In the genomic region with DNA sequence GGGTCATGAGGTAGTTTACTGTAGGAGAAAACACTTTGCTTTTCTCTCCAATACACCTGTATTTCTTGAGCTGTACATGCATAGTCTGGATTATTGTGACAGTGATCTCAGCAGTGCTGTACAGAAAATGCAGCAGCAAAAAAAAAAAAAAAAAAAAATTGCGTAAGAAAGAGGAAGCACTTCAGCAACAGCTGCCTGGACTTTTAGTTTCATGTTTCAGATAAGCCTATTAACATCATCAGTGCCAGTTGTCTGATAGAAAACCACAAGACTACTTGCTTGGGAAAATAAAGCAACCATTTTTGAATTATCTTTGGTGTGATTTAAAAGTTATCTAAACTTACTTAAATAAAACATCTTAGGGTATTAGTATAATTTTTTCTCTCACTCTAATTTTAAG, we compare ENCODE assay signal across 24 mouse cellular contexts.
DNase-seq lines count a peak whose midpoint lies in the region; ATAC-seq and TF ChIP-seq lines count a peak whose summit lies in the region.
"Had no signal": no experiment of that assay in that cellular context is flagged by ENCODE, and none has a peak within 500 bp of the region (broad histone marks: within the 10 kb centered on the region; RNA-seq: fewer than 3 reads in every experiment).

No protein-coding gene starts in this region.

- H3K4me2 ChIP-seq in embryonic facial prominence, embryonic 14.5 days (ENCODE audit: low read depth, low read length) = no peak overlapping the region
- no peak overlapping the region for H3K4me2 ChIP-seq in intestine, embryonic 15.5 days (replicated peaks)
- H3K4me2 ChIP-seq: embryonic facial prominence, embryonic 12.5 days; forebrain, embryonic 12.5 days; forebrain, embryonic 15.5 days; heart, embryonic 11.5 days; hindbrain, embryonic 13.5 days had no signal

- H3K79me2 ChIP-seq in MEL (ENCODE audit: control insufficient read depth, insufficient read depth, low read length, poor library complexity) = no peaks in the 10 kb centered on the region

- peak; percentile 97 to 99 for TF ChIP-seq EP300 in MEL (IDR thresholded peaks at IDR 0.05; ENCODE audit: low read depth in 1 of 2, low read length in 2 of 2)

- no peak for TF ChIP-seq RAD21 in MEL (IDR thresholded peaks at IDR 0.05; ENCODE audit: low read depth, low read length)

- H3K36me3 ChIP-seq in embryonic facial prominence, embryonic 14.5 days (ENCODE audit: control insufficient read depth, insufficient read depth, low read length) = no peaks in the 10 kb centered on the region
- no peaks in the 10 kb centered on the region for H3K36me3 ChIP-seq in embryonic facial prominence, embryonic 10.5 days (replicated peaks)
- H3K36me3 ChIP-seq in MEL (ENCODE audit: control insufficient read depth in 1 of 2, insufficient read depth in 2 of 2, low read length in 2 of 2) = peaks cover 0 to 9% of the 10 kb centered on the region in 2 experiments; a peak in 2 of 4 replicates
- H3K36me3 ChIP-seq in intestine, embryonic 15.5 days = no peaks in the 10 kb centered on the region
- H3K36me3 ChIP-seq: embryonic facial prominence, embryonic 12.5 days; forebrain, embryonic 12.5 days; forebrain, embryonic 15.5 days; hindbrain, embryonic 10.5 days; hindbrain, embryonic 13.5 days had no signal

- DNase-seq in embryonic facial prominence, embryonic 14.5 days (ENCODE audit: low spot score) = peak; percentile 22
- DNase-seq in embryonic facial prominence, embryonic 10.5 days (ENCODE audit: low spot score) = no peak
- peak; percentile 86 for DNase-seq in MEL (ENCODE audit: low read depth, low spot score)
- DNase-seq in right cerebral cortex, postnatal 4 days = no peak
- DNase-seq in heart, adult 18-20 months = no peak
- DNase-seq: adrenal gland, postnatal 10 days; adrenal gland, postnatal 36 days; cerebellum, adult 18-20 months; cerebellum, adult 9-10 months; cerebellum, postnatal 14 days; gastrocnemius, postnatal 25 days; heart, postnatal 36 days had no signal

- H3K27me3 ChIP-seq in embryonic facial prominence, embryonic 14.5 days (replicated peaks; ENCODE audit: control insufficient read depth, insufficient read depth, low read length) = no peaks in the 10 kb centered on the region
- no peaks in the 10 kb centered on the region for H3K27me3 ChIP-seq in embryonic facial prominence, embryonic 10.5 days (replicated peaks; ENCODE audit: low read depth, poor library complexity, severe bottlenecking)
- H3K27me3 ChIP-seq in MEL (ENCODE audit: control insufficient read depth in 1 of 2, insufficient read depth in 2 of 2, low read length in 2 of 2) = no peaks in the 10 kb centered on the region
- no peaks in the 10 kb centered on the region for H3K27me3 ChIP-seq in intestine, embryonic 15.5 days (replicated peaks)
- H3K27me3 ChIP-seq: embryonic facial prominence, embryonic 12.5 days; forebrain, embryonic 12.5 days; forebrain, embryonic 15.5 days; hindbrain, embryonic 13.5 days had no signal

- no peak overlapping the region for H3K9ac ChIP-seq in embryonic facial prominence, embryonic 14.5 days (ENCODE audit: low read depth, low read length)
- no peak overlapping the region for H3K9ac ChIP-seq in MEL (ENCODE audit: control insufficient read depth, low read depth, low read length, poor library complexity, severe bottlenecking)
- H3K9ac ChIP-seq in intestine, embryonic 15.5 days = no peak overlapping the region
- H3K9ac ChIP-seq: embryonic facial prominence, embryonic 12.5 days; forebrain, embryonic 12.5 days; forebrain, embryonic 15.5 days; hindbrain, embryonic 13.5 days had no signal

- no peak for TF ChIP-seq POLR2A in MEL (IDR thresholded peaks at IDR 0.05; ENCODE audit: control insufficient read depth in 1 of 2, insufficient read depth in 1 of 2, low read depth in 1 of 2, low read length in 2 of 2, poor library complexity in 1 of 2)

- TF ChIP-seq CTCF in MEL (IDR thresholded peaks at IDR 0.05 in 2 of 3, conservative IDR thresholded peaks at IDR 0.05 in 1 of 3; ENCODE audit: control insufficient read depth in 1 of 3, insufficient read depth in 1 of 3, low read depth in 2 of 3, low read length in 3 of 3, poor library complexity in 1 of 3, severe bottlenecking in 1 of 3) = no peak

- H3K4me1 ChIP-seq in embryonic facial prominence, embryonic 14.5 days (ENCODE audit: control insufficient read depth, insufficient read depth, low read length) = no peaks in the 10 kb centered on the region
- no peaks in the 10 kb centered on the region for H3K4me1 ChIP-seq in embryonic facial prominence, embryonic 10.5 days
- H3K4me1 ChIP-seq in MEL (ENCODE audit: control insufficient read depth in 1 of 2, insufficient read depth in 2 of 2, low read length in 2 of 2) = peaks cover 3 to 5% of the 10 kb centered on the region in 2 experiments; a peak in 2 of 4 replicates
- no peaks in the 10 kb centered on the region for H3K4me1 ChIP-seq in intestine, embryonic 15.5 days (replicated peaks)
- H3K4me1 ChIP-seq: embryonic facial prominence, embryonic 12.5 days; forebrain, embryonic 12.5 days; forebrain, embryonic 15.5 days; hindbrain, embryonic 10.5 days; hindbrain, embryonic 13.5 days had no signal

- H3K4me3 ChIP-seq in embryonic facial prominence, embryonic 14.5 days (ENCODE audit: low read depth, low read length) = no peak overlapping the region
- H3K4me3 ChIP-seq in embryonic facial prominence, embryonic 10.5 days = no peak overlapping the region
- no peak overlapping the region for H3K4me3 ChIP-seq in MEL (ENCODE audit: control insufficient read depth in 1 of 2, insufficient read depth in 1 of 2, low read depth in 2 of 2, low read length in 2 of 2)
- H3K4me3 ChIP-seq in intestine, embryonic 15.5 days (replicated peaks) = no peak overlapping the region
- H3K4me3 ChIP-seq: embryonic facial prominence, embryonic 12.5 days; erythroblast, embryonic 14.5 days; forebrain, embryonic 12.5 days; forebrain, embryonic 15.5 days; hindbrain, embryonic 10.5 days; hindbrain, embryonic 13.5 days had no signal

- WGBS in embryonic facial prominence, embryonic 14.5 days = 45% methylated on average over 1 of the region's 1 CpGs
- 53% methylated on average over 1 of the region's 1 CpGs for WGBS in embryonic facial prominence, embryonic 10.5 days
- 70% methylated on average over 1 of the region's 1 CpGs for WGBS in intestine, embryonic 15.5 days

- H3K27ac ChIP-seq in embryonic facial prominence, embryonic 14.5 days (replicated peaks; ENCODE audit: low read depth, low read length) = no peak overlapping the region
- no peak overlapping the region for H3K27ac ChIP-seq in embryonic facial prominence, embryonic 10.5 days (replicated peaks)
- no peak overlapping the region for H3K27ac ChIP-seq in MEL (ENCODE audit: control insufficient read depth, low read depth, low read length)
- no peak overlapping the region for H3K27ac ChIP-seq in intestine, embryonic 15.5 days
- H3K27ac ChIP-seq: embryonic facial prominence, embryonic 12.5 days; forebrain, embryonic 12.5 days; forebrain, embryonic 15.5 days; hindbrain, embryonic 10.5 days; hindbrain, embryonic 13.5 days had no signal

- ATAC-seq in embryonic facial prominence, embryonic 14.5 days (ENCODE audit: low read depth) = no peak
- peak; percentile 69 for ATAC-seq in megakaryocyte progenitor cell, adult 5-6 weeks (replicated peaks; ENCODE audit: poor library complexity)
- no peak for ATAC-seq in intestine, embryonic 15.5 days
- ATAC-seq: activated CD4-positive, CD25-positive, alpha-beta regulatory T cell, adult 4 months; forebrain, embryonic 15.5 days; hindbrain, embryonic 16.5 days; intestine, embryonic 16.5 days had no signal

- H3K9me3 ChIP-seq in embryonic facial prominence, embryonic 14.5 days (ENCODE audit: control insufficient read depth, low read length) = no peaks in the 10 kb centered on the region
- no peaks in the 10 kb centered on the region for H3K9me3 ChIP-seq in embryonic facial prominence, embryonic 10.5 days
- H3K9me3 ChIP-seq in MEL (replicated peaks; ENCODE audit: insufficient read depth, low read length) = no peaks in the 10 kb centered on the region
- no peaks in the 10 kb centered on the region for H3K9me3 ChIP-seq in intestine, embryonic 15.5 days
- H3K9me3 ChIP-seq: embryonic facial prominence, embryonic 12.5 days; forebrain, embryonic 12.5 days; forebrain, embryonic 15.5 days; hindbrain, embryonic 10.5 days; hindbrain, embryonic 13.5 days had no signal

TF ChIP-seq in MEL, 35 proteins besides CTCF, POLR2A, EP300 and RAD21 (continues in another document):
- 0 out of 2 replicates have a peak, but pooled peaks have one; percentile 34 for TF ChIP-seq KAT2A (conservative IDR thresholded peaks at IDR 0.05; ENCODE audit: low read depth, low read length)
- no peak for TF ChIP-seq USF2 (IDR thresholded peaks at IDR 0.05; ENCODE audit: borderline replicate concordance in 1 of 2, insufficient read depth in 1 of 2, low read depth in 1 of 2, low read length in 2 of 2)
- TF ChIP-seq SMC3 (IDR thresholded peaks at IDR 0.05; ENCODE audit: low read depth, low read length) = no peak
- peak; percentile 100 for TF ChIP-seq ZNF384 (IDR thresholded peaks at IDR 0.05; ENCODE audit: low read depth, low read length)
- peak; percentile 55; the same call in 1 of the 2 replicates for TF ChIP-seq HCFC1 (IDR thresholded peaks at IDR 0.05; ENCODE audit: low read depth, low read length)
- peak; percentile 59; the same call in 1 of the 2 replicates for TF ChIP-seq MYB (IDR thresholded peaks at IDR 0.05; ENCODE audit: low read depth, low read length)
- peak; percentile 95 for TF ChIP-seq TCF12 (IDR thresholded peaks at IDR 0.05; ENCODE audit: low read depth, low read length)
- peak; percentile 70; the same call in 1 of the 2 replicates for TF ChIP-seq MAFK (IDR thresholded peaks at IDR 0.05; ENCODE audit: borderline replicate concordance, low read depth, low read length)
- no peak; the same call in 1 of the 2 replicates for TF ChIP-seq MAX (IDR thresholded peaks at IDR 0.05; ENCODE audit: low read length)
- no peak for TF ChIP-seq CHD2 (IDR thresholded peaks at IDR 0.05; ENCODE audit: low read length)
- TF ChIP-seq BHLHE40 (IDR thresholded peaks at IDR 0.05; ENCODE audit: borderline replicate concordance, low read depth, low read length) = peak; percentile 45; the same call in 1 of the 2 replicates
- no peak for TF ChIP-seq JUND (IDR thresholded peaks at IDR 0.05; ENCODE audit: low read depth, low read length)
- TF ChIP-seq MYC (IDR thresholded peaks at IDR 0.05; ENCODE audit: low read depth, low read length) = 0 out of 2 replicates have a peak, but pooled peaks have one; percentile 65
- TF ChIP-seq GATA1 (IDR thresholded peaks at IDR 0.05; ENCODE audit: low read depth, low read length) = peak; percentile 99
- TF ChIP-seq MEF2A (IDR thresholded peaks at IDR 0.05; ENCODE audit: extremely low read depth, insufficient replicate concordance, low read depth, low read length, poor library complexity, severe bottlenecking) = peak; percentile 70; the same call in 1 of the 2 replicates
- no peak for TF ChIP-seq POLR2AphosphoS5 (IDR thresholded peaks at IDR 0.05; ENCODE audit: borderline replicate concordance, low read depth, low read length)
- TF ChIP-seq ETS1 (IDR thresholded peaks at IDR 0.05; ENCODE audit: low read depth, low read length) = peak; percentile 100
- TF ChIP-seq UBTF (IDR thresholded peaks at IDR 0.05; ENCODE audit: borderline replicate concordance, insufficient read depth, low read depth, low read length) = no peak
- no peak for TF ChIP-seq NELFE (IDR thresholded peaks at IDR 0.05; ENCODE audit: low read depth, low read length)

Comparison
In these comparisons a context has a peak if more than half of its experiments do, and no peak if none do; other contexts are left out.
1. DNase-seq: peak in embryonic facial prominence, embryonic 14.5 days (single experiment) and MEL (single experiment); none in embryonic facial prominence, embryonic 10.5 days (single experiment), right cerebral cortex, postnatal 4 days (single experiment) and heart, adult 18-20 months (0 of 2).